Mouse (Mus musculus) hindbrain, embryonic 13.5 days (tissue): Measurements from ENCODE around the gene Srebf2. TPM values are rescaled to one million over a fixed set of nuclear protein-coding genes. Genes with fewer than 3 reads are reported as not detected.
"Not testable (repeated sequence)": the region's sequence is repeated elsewhere in the genome, so short reads cannot be mapped to it uniquely, and the experiment has no call there.

Experiments used
- ATAC-seq: fragments of 200-750 bp; cut with Nextera tagmentation; 2 replicates; pipeline ENCODE4 v1.8.0; 2017; ENCODE audit warnings: moderate TSS enrichment; ENCODE audit not compliant: low FRiP score
- H3K27ac ChIP-seq: fragments of 300-500 bp; sonication (generic); 2 replicates; pipeline ENCODE4 v1.5.1; 2015; ENCODE audit warnings: inconsistent platforms, mild to moderate bottlenecking, moderate library complexity
- H3K27me3 ChIP-seq: fragments of 300-500 bp; sonication (generic); 2 replicates; pipeline ENCODE4 v1.6.1; 2015; ENCODE audit warnings: mild to moderate bottlenecking, inconsistent platforms
- H3K36me3 ChIP-seq: fragments of 300-500 bp; sonication (generic); 2 replicates; pipeline ENCODE4 v1.6.1; 2015; ENCODE audit warnings: mild to moderate bottlenecking, inconsistent platforms
- H3K4me1 ChIP-seq: fragments of 300-500 bp; sonication (generic); replicated peaks from 2 replicates; pipeline ENCODE4 v1.6.1; 2015; ENCODE audit warnings: inconsistent platforms
- H3K4me2 ChIP-seq: fragments of 300-500 bp; sonication (generic); 2 replicates; pipeline ENCODE4 v1.6.1; 2015; ENCODE audit warnings: inconsistent platforms, mild to moderate bottlenecking, moderate library complexity
- H3K4me3 ChIP-seq: fragments of 300-500 bp; sonication (generic); 2 replicates; pipeline ENCODE4 v1.5.1; 2015; ENCODE audit warnings: mild to moderate bottlenecking, inconsistent platforms
- H3K9ac ChIP-seq: fragments of 300-500 bp; sonication (generic); 2 replicates; pipeline ENCODE4 v1.6.1; 2015; ENCODE audit warnings: mild to moderate bottlenecking, inconsistent platforms
- H3K9me3 ChIP-seq: fragments of 300-500 bp; sonication (generic); 2 replicates; pipeline ENCODE4 v1.6.1; 2016; ENCODE audit warnings: inconsistent platforms
- WGBS: fragments of 180-500 bp; shearing (Covaris S2); methylation state at CpG from one replicate; pipeline ENCODE4 v1.1.7; 2015; 5-methylcytosine and 5-hydroxymethylcytosine counted together
- microRNA counts: library from miRNA; unstranded; fragments of <30 nt; microRNA quantifications from one replicate; lab custom pipeline; 2016
- microRNA-seq: library from miRNA; unstranded; fragments of <30 nt; microRNA quantifications from one replicate; pipeline ENCODE4, GENCODE M21; 2016
- polyA plus RNA-seq: library from polyadenylated mRNA; unstranded; fragments of >200 nt; fragmentation: Nextera tagmentation; extraction: Ambion mirVana; gene quantifications from 2 replicates; pipeline ENCODE4 v1.2.1, GENCODE M21; 2015

Srebf2 gene
- polyA plus RNA-seq, 1 experiment from 2014 or later = 179 TPM

- H3K27me3 ChIP-seq, H3K36me3 ChIP-seq, H3K9me3 ChIP-seq: not testable (repeated sequence)
- Histone ChIP-seq H3K4me1 (peaks cover 13% of the 10 kb centered on the region), H3K4me2 (peak overlapping the region; percentile 92), H3K4me3 (peak overlapping the region; percentile 74), H3K9ac (peak overlapping the region; percentile 63; the same call in 1 of the 2 replicates), H3K27ac (peak overlapping the region; percentile 76; the same call in 1 of the 2 replicates)
- ATAC-seq = 0 out of 2 replicates have a peak, but pooled peaks have one; percentile 25
- 23% methylated on average over 9 of the region's 9 CpGs for WGBS
These were observed 97.8 kb downstream of the Srebf2 start for GRCm38 (mm10) chr15:82244805-82245161.

GRCm38 (mm10) chr15:82247131-82247776, 100.3 kb downstream of the Srebf2 start:
- Histone ChIP-seq H3K4me2 (no peak overlapping the region), H3K27ac (no peak overlapping the region), H3K27me3 (no peaks in the 10 kb centered on the region), H3K4me3 (no peak overlapping the region), H3K36me3 (no peaks in the 10 kb centered on the region), H3K9me3 (no peaks in the 10 kb centered on the region), H3K9ac (no peak overlapping the region), H3K4me1 (peaks cover 13% of the 10 kb centered on the region)
- no peak for ATAC-seq
- WGBS = 84% methylated on average over 3 of the region's 3 CpGs

GRCm38 (mm10) chr15:82251579-82251978, 104.6 kb downstream of the Srebf2 start:
- H3K27me3 ChIP-seq = no peaks in the 10 kb centered on the region
- no peak for ATAC-seq

GRCm38 (mm10) chr15:82252097-82252496, 105.1 kb downstream of the Srebf2 start, which contains the start of gene 1500009C09Rik:
1500009C09Rik (plus strand) TSS chr15:82252397.
- Histone ChIP-seq H3K36me3 (no peaks in the 10 kb centered on the region), H3K4me2 (no peak within 1 kb of the TSS), H3K4me3 (no peak within 1 kb of the TSS), H3K4me1 (peaks cover 25% of the 10 kb centered on the region), H3K9me3 (no peaks in the 10 kb centered on the region), H3K9ac (no peak within 1 kb of the TSS), H3K27ac (no peak within 1 kb of the TSS), H3K27me3 (no peaks in the 10 kb centered on the region)
- ATAC-seq = no peak
- 91% methylated on average over 6 of the region's 6 CpGs for WGBS

More at GRCm38 (mm10) chr15:82251579-82251978, 104.6 kb downstream of the Srebf2 start:
- Histone ChIP-seq H3K36me3 (no peaks in the 10 kb centered on the region), H3K9ac (no peak overlapping the region), H3K4me3 (no peak overlapping the region), H3K27ac (no peak overlapping the region), H3K4me1 (peaks cover 20% of the 10 kb centered on the region), H3K4me2 (no peak overlapping the region), H3K9me3 (no peaks in the 10 kb centered on the region)
- WGBS = 99% methylated on average over 3 of the region's 3 CpGs

MicroRNAs within 50 kb of the gene (microRNA counts, 519-probe panel; counts per million panel counts)
- microRNA mmu-miR-33 (lab: Ali Mortazavi, UCI) = 3,128 counts per million, percentile 36 among the panel's probes with 10 or more counts

Small RNAs within 50 kb of the gene (microRNA-seq; reads per million reads assigned to microRNA genes)
- 108 reads per million, percentile 51 among the genes with 10 or more reads in this experiment for gene Mir33

Other genes starting within 250 kb of the Srebf2 start
- gene Polr3h, start 220.9 kb upstream of the Srebf2 start, polyA plus RNA-seq = 73.3 and 76.8 TPM in 2 replicates
- 130 and 137 TPM in 2 replicates for gene Csdc2, start 210.4 kb upstream of the Srebf2 start, polyA plus RNA-seq
- 62.9 and 65.3 TPM in 2 replicates for gene Pmm1, start 186.3 kb upstream of the Srebf2 start, polyA plus RNA-seq
- gene 1700029P11Rik, start 166.6 kb upstream of the Srebf2 start, polyA plus RNA-seq = not detected in 2 replicates
- gene Xrcc6, start 159.3 kb upstream of the Srebf2 start, polyA plus RNA-seq = 43.4 and 44.9 TPM in 2 replicates
- 42.2 and 45.1 TPM in 2 replicates for gene Desi1, start 113.3 kb upstream of the Srebf2 start, polyA plus RNA-seq
- gene Snu13, start 99.6 kb upstream of the Srebf2 start, polyA plus RNA-seq = 225 and 241 TPM in 2 replicates
- not detected in 2 replicates for gene 4930407I10Rik, start 88.0 kb upstream of the Srebf2 start, polyA plus RNA-seq
- 0.05 TPM in 1 of 2 replicates, not detected in the other for gene Mei1, start 77.2 kb upstream of the Srebf2 start, polyA plus RNA-seq
- gene Ccdc134, start 19.3 kb upstream of the Srebf2 start, polyA plus RNA-seq = 13.0 and 14.8 TPM in 2 replicates
- gene Shisa8, start 65.6 kb downstream of the Srebf2 start, polyA plus RNA-seq = 0.93 and 1.8 TPM in 2 replicates
- not detected in 2 replicates for gene Tnfrsf13c, start 77.2 kb downstream of the Srebf2 start, polyA plus RNA-seq
- 20.0 and 22.0 TPM in 2 replicates for gene Cenpm, start 97.6 kb downstream of the Srebf2 start, polyA plus RNA-seq
- gene 1500009C09Rik, start 105.2 kb downstream of the Srebf2 start, polyA plus RNA-seq = 8.9 and 9.2 TPM in 2 replicates
- 329 and 346 TPM in 2 replicates for gene Sept3, start 127.7 kb downstream of the Srebf2 start, polyA plus RNA-seq
- gene Wbp2nl, start 151.8 kb downstream of the Srebf2 start, polyA plus RNA-seq = 0.16 and 0.18 TPM in 2 replicates
- gene Naga, start 191.7 kb downstream of the Srebf2 start, polyA plus RNA-seq = 29.3 and 30.2 TPM in 2 replicates
- 1.9 and 2.3 TPM in 2 replicates for gene Pheta2, start 191.8 kb downstream of the Srebf2 start, polyA plus RNA-seq
- 348 and 365 TPM in 2 replicates for gene Smdt1, start 191.8 kb downstream of the Srebf2 start, polyA plus RNA-seq
- gene Ndufa6, start 207.1 kb downstream of the Srebf2 start, polyA plus RNA-seq = 363 and 382 TPM in 2 replicates
- 2.1 and 2.6 TPM in 2 replicates for gene Cyp2d22, start 233.1 kb downstream of the Srebf2 start, polyA plus RNA-seq
- gene Cyp2d11, start 246.8 kb downstream of the Srebf2 start, polyA plus RNA-seq = not detected in 2 replicates